Mouse (Mus musculus): ENCODE measurements around the gene Lhx2. TPM values are rescaled to one million over a fixed set of nuclear protein-coding genes. Genes with fewer than 3 reads are reported as not detected.

Gene Lhx2
- 0.84 and 1.2 TPM in 2 replicates for polyA plus RNA-seq (2014; fragmentation: Nextera tagmentation; extraction: Ambion mirVana)

DNA sequence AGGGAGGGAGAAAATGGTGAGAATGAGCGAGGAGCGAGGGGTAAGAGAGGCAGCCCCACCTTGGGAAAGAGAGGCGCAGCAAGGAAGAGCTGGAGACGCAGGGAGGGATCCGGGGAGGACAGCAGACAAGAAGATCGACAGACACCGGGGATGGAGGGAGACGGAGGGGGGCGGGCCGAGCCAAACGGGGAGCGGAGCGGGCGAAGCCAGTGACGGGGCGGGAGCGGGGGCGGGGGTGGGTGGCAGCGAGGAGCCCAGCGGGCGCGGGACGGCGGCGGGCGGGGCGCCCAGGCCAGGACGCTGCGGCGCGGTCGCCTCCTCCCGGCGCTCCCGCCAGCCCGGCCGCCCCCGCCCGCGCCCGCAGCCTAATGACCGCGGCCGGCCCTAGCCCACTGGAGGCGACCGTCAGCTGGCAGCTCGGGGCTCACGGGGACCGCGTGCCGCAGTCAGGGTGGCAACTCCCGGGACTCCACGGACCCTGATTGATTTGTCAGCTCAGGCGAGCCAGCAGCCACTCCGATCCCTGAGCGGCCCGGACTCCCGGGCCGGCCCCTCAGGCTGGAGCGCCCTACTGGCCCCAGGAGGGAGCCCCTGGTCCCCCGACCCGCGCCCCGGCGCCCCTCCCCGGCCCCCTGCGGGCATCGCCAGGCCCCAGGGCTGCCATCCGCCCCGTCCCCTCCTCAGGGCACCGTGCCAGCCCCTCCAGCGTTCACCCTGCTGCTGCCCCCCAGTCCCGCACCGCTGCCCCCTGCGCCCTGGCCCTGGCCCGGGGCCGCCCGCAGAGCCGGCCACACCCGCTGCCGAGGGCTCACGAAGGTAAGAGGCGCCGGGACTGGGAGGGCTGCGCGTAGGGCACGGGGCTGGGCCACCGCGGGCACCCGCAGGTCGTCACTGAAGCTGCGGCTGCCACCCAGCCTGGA, at the start of gene Lhx2:
TSS of gene Lhx2 (plus strand) at position 292 of the 920 bp plus-strand sequence.
- Histone ChIP-seq H3K36me3 (ENCODE audit: control insufficient read depth, insufficient read depth, low read length) (no peaks in the 10 kb centered on the region), H3K4me3 (ENCODE audit: low read depth, low read length) (peak within 1 kb of the TSS; percentile 25), H3K27me3 (ENCODE audit: control insufficient read depth, insufficient read depth, low read length) (peaks cover 77% of the 10 kb centered on the region), H3K9me3 (ENCODE audit: control insufficient read depth, low read length) (no peaks in the 10 kb centered on the region), H3K4me1 (ENCODE audit: control insufficient read depth, insufficient read depth, low read length) (peaks cover 8% of the 10 kb centered on the region; the same call in 1 of the 2 replicates), H3K27ac (ENCODE audit: low read depth, low read length) (no peak within 1 kb of the TSS), H3K4me2 (ENCODE audit: low read depth, low read length) (peak within 1 kb of the TSS; percentile 50), H3K9ac (replicated peaks; ENCODE audit: low read depth, low read length) (peak within 1 kb of the TSS; percentile 32; the same call in 1 of the 2 replicates)
- peak; percentile 69; the same call in 1 of the 2 replicates for ATAC-seq (ENCODE audit: low read depth)
- under 1% methylated on average over 67 of the region's 92 CpGs for WGBS

DNA sequence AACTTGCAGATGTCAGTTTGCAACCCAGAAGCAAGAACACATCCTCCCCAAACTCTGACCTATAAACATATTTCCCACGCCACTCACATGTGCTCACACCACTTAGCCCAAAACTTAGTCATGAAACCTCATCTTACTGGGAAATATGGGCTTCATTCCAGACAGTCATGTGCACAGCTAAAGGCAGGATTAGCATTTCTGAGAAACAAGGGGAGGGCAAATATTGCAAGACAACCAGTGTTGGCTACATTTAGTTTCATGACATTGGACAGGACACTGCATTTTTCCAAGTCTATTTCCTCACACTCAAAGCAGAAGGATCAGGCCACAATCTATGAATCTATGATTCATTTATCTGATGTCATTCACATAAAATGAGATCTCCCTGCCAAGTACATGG, 47.6 kb upstream of the Lhx2 start:
- no peak overlapping the region for H3K4me3 ChIP-seq (ENCODE audit: low read depth, low read length)
- H3K9me3 ChIP-seq (ENCODE audit: control insufficient read depth, low read length) = no peaks in the 10 kb centered on the region
- H3K4me1 ChIP-seq (ENCODE audit: control insufficient read depth, insufficient read depth, low read length) = no peaks in the 10 kb centered on the region
- no peaks in the 10 kb centered on the region for H3K27me3 ChIP-seq (ENCODE audit: control insufficient read depth, insufficient read depth, low read length)
- WGBS = 85% methylated on average over 1 of the region's 1 CpGs
- H3K4me2 ChIP-seq (ENCODE audit: low read depth, low read length) = no peak overlapping the region
- H3K9ac ChIP-seq (replicated peaks; ENCODE audit: low read depth, low read length) = no peak overlapping the region
- no peak for ATAC-seq (ENCODE audit: low read depth)
- H3K27ac ChIP-seq (ENCODE audit: low read depth, low read length) = no peak overlapping the region
- no peaks in the 10 kb centered on the region for H3K36me3 ChIP-seq (ENCODE audit: control insufficient read depth, insufficient read depth, low read length)

DNA sequence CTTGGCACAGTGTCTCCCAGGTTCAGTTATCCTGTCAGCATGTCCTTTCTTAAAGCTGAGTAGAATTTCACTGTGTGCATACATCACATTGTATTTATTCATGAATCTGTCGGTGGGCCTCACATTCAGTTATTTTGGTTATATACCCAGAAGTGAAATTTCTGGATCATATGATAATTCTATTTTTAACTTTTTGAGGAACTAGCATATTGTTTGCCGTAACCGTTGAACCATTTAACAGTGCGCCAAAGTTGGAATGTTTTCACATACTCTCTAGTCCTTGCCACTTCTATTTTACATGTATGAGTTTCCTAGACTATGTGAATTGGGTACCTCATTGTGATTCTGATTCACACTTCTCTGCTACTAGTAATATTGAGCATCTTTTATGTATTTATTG, 43.1 kb upstream of the Lhx2 start:
- Histone ChIP-seq H3K36me3 (ENCODE audit: control insufficient read depth, insufficient read depth, low read length) (no peaks in the 10 kb centered on the region), H3K27ac (ENCODE audit: low read depth, low read length) (no peak overlapping the region), H3K4me3 (ENCODE audit: low read depth, low read length) (no peak overlapping the region), H3K4me2 (ENCODE audit: low read depth, low read length) (no peak overlapping the region), H3K9ac (replicated peaks; ENCODE audit: low read depth, low read length) (no peak overlapping the region), H3K27me3 (ENCODE audit: control insufficient read depth, insufficient read depth, low read length) (no peaks in the 10 kb centered on the region), H3K9me3 (ENCODE audit: control insufficient read depth, low read length) (no peaks in the 10 kb centered on the region), H3K4me1 (ENCODE audit: control insufficient read depth, insufficient read depth, low read length) (no peaks in the 10 kb centered on the region)
- no peak for ATAC-seq (ENCODE audit: low read depth)
- 93% methylated on average over 4 of the region's 4 CpGs for WGBS

DNA sequence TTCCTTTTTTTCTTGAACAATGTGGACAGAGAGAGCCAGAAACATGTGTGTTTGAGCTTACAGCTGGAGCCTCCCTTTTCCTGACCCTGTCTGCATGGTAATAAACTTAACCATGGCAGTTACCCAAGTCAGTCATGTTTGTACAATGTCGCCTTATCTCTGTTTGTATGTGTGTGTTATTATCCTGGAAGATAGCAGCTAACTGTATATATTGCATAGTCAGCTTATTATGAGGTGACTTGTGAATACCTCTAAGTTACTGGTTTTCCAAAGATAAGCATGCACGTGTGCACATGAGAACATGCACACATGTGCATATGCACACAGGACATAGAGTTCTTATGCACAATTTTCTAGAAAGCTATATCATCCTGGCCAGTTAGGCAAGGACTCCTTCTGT, 38.1 kb upstream of the Lhx2 start:
- no peak overlapping the region for H3K9ac ChIP-seq (replicated peaks; ENCODE audit: low read depth, low read length)
- no peaks in the 10 kb centered on the region for H3K9me3 ChIP-seq (ENCODE audit: control insufficient read depth, low read length)
- no peak overlapping the region for H3K4me3 ChIP-seq (ENCODE audit: low read depth, low read length)
- ATAC-seq (ENCODE audit: low read depth) = no peak
- no peak overlapping the region for H3K27ac ChIP-seq (ENCODE audit: low read depth, low read length)
- WGBS = 82% methylated on average over 2 of the region's 2 CpGs
- H3K27me3 ChIP-seq (ENCODE audit: control insufficient read depth, insufficient read depth, low read length) = no peaks in the 10 kb centered on the region
- H3K4me2 ChIP-seq (ENCODE audit: low read depth, low read length) = no peak overlapping the region
- no peaks in the 10 kb centered on the region for H3K4me1 ChIP-seq (ENCODE audit: control insufficient read depth, insufficient read depth, low read length)
- H3K36me3 ChIP-seq (ENCODE audit: control insufficient read depth, insufficient read depth, low read length) = no peaks in the 10 kb centered on the region

DNA sequence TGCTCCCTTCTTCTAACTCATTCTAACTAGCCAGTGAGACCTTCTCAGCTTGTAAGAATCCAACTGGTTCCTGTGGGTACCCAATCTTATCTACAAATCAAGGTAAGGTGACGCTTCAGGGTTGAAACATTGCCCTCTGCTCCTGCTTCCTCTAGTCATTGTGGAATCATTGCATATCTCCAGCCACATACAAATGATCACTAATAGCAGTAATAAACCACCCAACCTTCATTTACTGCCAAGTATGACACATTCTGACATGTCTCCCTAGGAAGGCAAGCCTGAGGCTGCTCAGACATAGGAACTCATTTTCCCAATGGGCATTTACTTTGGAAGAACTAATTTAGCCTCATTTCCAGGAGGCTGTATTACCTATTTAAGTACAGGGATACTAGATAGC, 33.9 kb upstream of the Lhx2 start:
- Histone ChIP-seq H3K36me3 (ENCODE audit: control insufficient read depth, insufficient read depth, low read length) (no peaks in the 10 kb centered on the region), H3K27me3 (ENCODE audit: control insufficient read depth, insufficient read depth, low read length) (no peaks in the 10 kb centered on the region), H3K27ac (ENCODE audit: low read depth, low read length) (no peak overlapping the region), H3K9me3 (ENCODE audit: control insufficient read depth, low read length) (no peaks in the 10 kb centered on the region), H3K4me2 (ENCODE audit: low read depth, low read length) (no peak overlapping the region), H3K4me1 (ENCODE audit: control insufficient read depth, insufficient read depth, low read length) (no peaks in the 10 kb centered on the region), H3K4me3 (ENCODE audit: low read depth, low read length) (no peak overlapping the region), H3K9ac (replicated peaks; ENCODE audit: low read depth, low read length) (no peak overlapping the region)
- 77% methylated on average over 1 of the region's 1 CpGs for WGBS
- ATAC-seq (ENCODE audit: low read depth) = no peak

DNA sequence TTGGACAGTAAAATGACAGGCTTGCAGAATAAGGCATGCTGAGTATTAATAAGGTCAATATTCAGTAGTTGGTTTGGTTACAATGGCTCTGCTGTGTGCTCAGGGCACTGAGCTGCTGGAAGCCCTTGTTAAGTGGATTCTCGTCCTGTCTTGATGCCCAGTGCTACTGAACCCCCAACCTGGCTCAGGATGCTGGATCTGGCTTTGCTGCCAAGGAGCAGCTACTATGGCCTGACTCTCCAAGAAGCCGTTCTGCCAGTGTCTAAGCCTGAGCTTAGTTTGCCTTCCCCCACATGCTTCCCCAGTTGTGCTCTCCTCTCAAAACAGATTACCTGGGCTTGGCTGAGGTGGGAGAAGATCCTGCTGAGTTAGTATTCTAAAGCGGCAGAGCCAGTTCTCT, 26.2 kb upstream of the Lhx2 start:
- H3K27me3 ChIP-seq (ENCODE audit: control insufficient read depth, insufficient read depth, low read length) = no peaks in the 10 kb centered on the region
- no peak overlapping the region for H3K9ac ChIP-seq (replicated peaks; ENCODE audit: low read depth, low read length)
- H3K27ac ChIP-seq (ENCODE audit: low read depth, low read length) = no peak overlapping the region
- no peaks in the 10 kb centered on the region for H3K4me1 ChIP-seq (ENCODE audit: control insufficient read depth, insufficient read depth, low read length)
- WGBS = 60% methylated on average over 3 of the region's 3 CpGs
- no peak overlapping the region for H3K4me2 ChIP-seq (ENCODE audit: low read depth, low read length)
- H3K36me3 ChIP-seq (ENCODE audit: control insufficient read depth, insufficient read depth, low read length) = no peaks in the 10 kb centered on the region
- H3K9me3 ChIP-seq (ENCODE audit: control insufficient read depth, low read length) = no peaks in the 10 kb centered on the region
- no peak overlapping the region for H3K4me3 ChIP-seq (ENCODE audit: low read depth, low read length)
- no peak for ATAC-seq (ENCODE audit: low read depth)

DNA sequence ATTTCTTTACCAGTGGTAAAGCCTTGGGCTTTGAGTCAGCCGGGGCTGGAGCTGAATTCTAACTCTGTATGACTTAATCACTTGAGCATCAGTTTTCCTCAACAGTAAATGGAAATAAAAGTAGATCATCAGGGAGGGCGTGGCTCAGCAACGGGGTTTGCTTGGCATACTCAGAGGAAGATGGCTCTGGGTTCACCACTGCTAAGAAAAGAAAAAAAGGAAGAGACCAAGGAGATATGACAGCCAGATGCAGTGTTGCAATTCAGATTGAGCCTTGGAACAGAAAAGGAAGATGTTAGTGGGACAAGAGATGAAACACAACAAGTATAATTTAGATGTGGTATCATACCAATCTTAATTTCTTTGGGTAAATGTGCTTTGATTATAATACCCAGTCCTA, 25.7 kb upstream of the Lhx2 start:
- no peak for ATAC-seq (ENCODE audit: low read depth)
- no peak overlapping the region for H3K27ac ChIP-seq (ENCODE audit: low read depth, low read length)
- H3K4me2 ChIP-seq (ENCODE audit: low read depth, low read length) = no peak overlapping the region
- WGBS = 61% methylated on average over 3 of the region's 3 CpGs
- no peaks in the 10 kb centered on the region for H3K9me3 ChIP-seq (ENCODE audit: control insufficient read depth, low read length)
- no peak overlapping the region for H3K4me3 ChIP-seq (ENCODE audit: low read depth, low read length)
- no peaks in the 10 kb centered on the region for H3K4me1 ChIP-seq (ENCODE audit: control insufficient read depth, insufficient read depth, low read length)
- H3K27me3 ChIP-seq (ENCODE audit: control insufficient read depth, insufficient read depth, low read length) = no peaks in the 10 kb centered on the region
- no peaks in the 10 kb centered on the region for H3K36me3 ChIP-seq (ENCODE audit: control insufficient read depth, insufficient read depth, low read length)
- H3K9ac ChIP-seq (replicated peaks; ENCODE audit: low read depth, low read length) = no peak overlapping the region

DNA sequence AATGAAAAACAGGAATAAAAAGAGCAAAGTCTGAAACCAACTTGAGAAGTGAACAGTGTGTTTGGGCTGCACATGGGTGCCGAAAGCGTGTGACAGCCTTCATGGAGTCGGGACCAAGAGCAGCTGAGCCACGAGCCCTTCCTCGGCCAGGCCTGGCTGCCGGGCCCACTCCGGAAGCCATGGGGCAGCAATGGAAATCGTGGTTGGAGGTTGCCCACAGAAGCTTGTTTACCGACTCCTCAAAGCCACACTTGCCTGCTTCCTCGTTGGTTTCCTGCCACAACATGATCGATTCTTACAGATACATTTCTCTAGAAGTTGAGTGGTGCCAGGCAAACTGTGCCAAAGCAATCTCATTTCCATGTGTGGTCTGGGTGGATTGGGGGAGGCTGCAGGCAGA, 20.0 kb upstream of the Lhx2 start:
- Histone ChIP-seq H3K27me3 (ENCODE audit: control insufficient read depth, insufficient read depth, low read length) (no peaks in the 10 kb centered on the region), H3K4me3 (ENCODE audit: low read depth, low read length) (no peak overlapping the region), H3K9me3 (ENCODE audit: control insufficient read depth, low read length) (no peaks in the 10 kb centered on the region), H3K27ac (ENCODE audit: low read depth, low read length) (no peak overlapping the region), H3K36me3 (ENCODE audit: control insufficient read depth, insufficient read depth, low read length) (no peaks in the 10 kb centered on the region), H3K4me2 (ENCODE audit: low read depth, low read length) (no peak overlapping the region), H3K4me1 (ENCODE audit: control insufficient read depth, insufficient read depth, low read length) (no peaks in the 10 kb centered on the region), H3K9ac (replicated peaks; ENCODE audit: low read depth, low read length) (no peak overlapping the region)
- no peak for ATAC-seq (ENCODE audit: low read depth)
- WGBS = 92% methylated on average over 11 of the region's 11 CpGs

DNA sequence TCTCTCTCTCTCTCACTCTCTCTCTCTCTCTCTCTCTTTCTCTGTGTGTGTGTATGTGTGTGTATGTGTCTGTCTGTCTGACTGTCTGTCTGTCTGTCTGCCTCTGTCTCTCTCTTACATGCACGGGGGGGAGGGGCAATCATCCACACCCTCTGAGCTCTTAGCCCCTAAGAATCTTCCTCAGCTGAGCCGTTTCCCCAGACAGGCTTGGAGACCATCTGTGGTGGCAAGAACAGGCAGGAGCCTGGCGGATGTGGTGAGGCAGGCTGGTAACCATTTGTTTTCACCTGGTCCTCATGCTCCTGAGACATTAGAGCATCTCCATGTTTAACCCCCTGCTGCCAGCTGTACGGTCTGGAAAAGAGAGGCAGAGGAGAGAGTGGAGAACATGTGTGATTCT, 18.2 kb upstream of the Lhx2 start:
- Histone ChIP-seq H3K27me3 (ENCODE audit: control insufficient read depth, insufficient read depth, low read length) (no peaks in the 10 kb centered on the region), H3K4me1 (ENCODE audit: control insufficient read depth, insufficient read depth, low read length) (no peaks in the 10 kb centered on the region), H3K4me3 (ENCODE audit: low read depth, low read length) (no peak overlapping the region), H3K36me3 (ENCODE audit: control insufficient read depth, insufficient read depth, low read length) (no peaks in the 10 kb centered on the region), H3K9me3 (ENCODE audit: control insufficient read depth, low read length) (no peaks in the 10 kb centered on the region), H3K4me2 (ENCODE audit: low read depth, low read length) (no peak overlapping the region), H3K9ac (replicated peaks; ENCODE audit: low read depth, low read length) (no peak overlapping the region), H3K27ac (ENCODE audit: low read depth, low read length) (no peak overlapping the region)
- ATAC-seq (ENCODE audit: low read depth) = no peak
- 57% methylated on average over 4 of the region's 4 CpGs for WGBS
